Mouse (Mus musculus) liver, adult 2 months (tissue): ENCODE measurements at regions not wholly inside any gene's neighbourhood (a gene's known extent, or its start where the extent isn't known, plus 50 kb on each side); places are given as distances from the start of the nearest gene placed in this dataset.

ENCODE experiments used
- CTCF ChIP-seq: fragments of 200-500 bp; IDR thresholded peaks from 2 replicates; pipeline ENCODE4 v1.5.1; 2011; ENCODE audit warnings: low read depth, low read length, control low read depth
- POLR2A ChIP-seq: fragments of 200-500 bp; IDR thresholded peaks from 2 replicates; pipeline ENCODE4 v1.6.1; 2011; ENCODE audit warnings: low read length, control low read depth; ENCODE audit not compliant: insufficient read depth; ENCODE audit errors: extremely low read depth

GRCm38 (mm10) chr14:58511571-58511985 lies 441.2 kb downstream of the Fgf9 start:
- no peak for TF ChIP-seq CTCF
- no peak for TF ChIP-seq POLR2A
